Mouse (Mus musculus): ENCODE results near the gene Immp2l. TPM values are rescaled to one million over a fixed set of nuclear protein-coding genes. Genes with fewer than 3 reads are reported as not detected.

Immp2l gene
- polyA plus RNA-seq, 1 experiment from 2014 or later = 11.3 TPM

GRCm38 (mm10) chr12:41109011-41109410 lies 85.1 kb downstream of the Immp2l start:
- Histone ChIP-seq H3K4me2 (no peak overlapping the region), H3K27me3 (no peaks in the 10 kb centered on the region), H3K4me1 (replicated peaks) (no peaks in the 10 kb centered on the region), H3K9ac (replicated peaks) (no peak overlapping the region), H3K4me3 (replicated peaks) (no peak overlapping the region), H3K9me3 (no peaks in the 10 kb centered on the region), H3K27ac (no peak overlapping the region), H3K36me3 (no peaks in the 10 kb centered on the region)
- WGBS = 76% methylated on average over 2 of the region's 2 CpGs
- ATAC-seq (ENCODE audit: insufficient number of reproducible peaks, insufficient read depth, low FRiP score, low TSS enrichment, low read depth) = no peak

- ATAC-seq (ENCODE audit: insufficient number of reproducible peaks, insufficient read depth, low FRiP score, low TSS enrichment, low read depth) = no peak
- no peaks in the 10 kb centered on the region for H3K4me1 ChIP-seq (replicated peaks)
- H3K4me2 ChIP-seq = no peak overlapping the region
- no peaks in the 10 kb centered on the region for H3K9me3 ChIP-seq
- H3K27me3 ChIP-seq = no peaks in the 10 kb centered on the region
- no peak overlapping the region for H3K4me3 ChIP-seq (replicated peaks)
- H3K27ac ChIP-seq = no peak overlapping the region
- WGBS = 50% methylated on average over 1 of the region's 1 CpGs
- no peak overlapping the region for H3K9ac ChIP-seq (replicated peaks)
- no peaks in the 10 kb centered on the region for H3K36me3 ChIP-seq
These were observed 87.6 kb downstream of the Immp2l start for GRCm38 (mm10) chr12:41111456-41111855.

GRCm38 (mm10) chr12:41112137-41112536 lies 88.2 kb downstream of the Immp2l start:
- no peaks in the 10 kb centered on the region for H3K36me3 ChIP-seq
- H3K27me3 ChIP-seq = no peaks in the 10 kb centered on the region
- ATAC-seq (ENCODE audit: insufficient number of reproducible peaks, insufficient read depth, low FRiP score, low TSS enrichment, low read depth) = no peak
- no peak overlapping the region for H3K4me3 ChIP-seq (replicated peaks)
- H3K4me1 ChIP-seq (replicated peaks) = no peaks in the 10 kb centered on the region
- no peaks in the 10 kb centered on the region for H3K9me3 ChIP-seq
- no peak overlapping the region for H3K4me2 ChIP-seq
- no peak overlapping the region for H3K9ac ChIP-seq (replicated peaks)
- 74% methylated on average over 6 of the region's 6 CpGs for WGBS
- H3K27ac ChIP-seq = no peak overlapping the region

GRCm38 (mm10) chr12:41118358-41118757 lies 94.5 kb downstream of the Immp2l start:
- Histone ChIP-seq H3K4me3 (replicated peaks) (no peak overlapping the region), H3K4me1 (replicated peaks) (no peaks in the 10 kb centered on the region), H3K4me2 (no peak overlapping the region), H3K9me3 (no peaks in the 10 kb centered on the region), H3K27ac (no peak overlapping the region), H3K27me3 (no peaks in the 10 kb centered on the region), H3K9ac (replicated peaks) (no peak overlapping the region), H3K36me3 (no peaks in the 10 kb centered on the region)
- ATAC-seq (ENCODE audit: insufficient number of reproducible peaks, insufficient read depth, low FRiP score, low TSS enrichment, low read depth) = no peak

GRCm38 (mm10) chr12:41119657-41120056 lies 95.8 kb downstream of the Immp2l start:
- H3K4me2 ChIP-seq = no peak overlapping the region
- 74% methylated on average over 6 of the region's 6 CpGs for WGBS
- no peak for ATAC-seq (ENCODE audit: insufficient number of reproducible peaks, insufficient read depth, low FRiP score, low TSS enrichment, low read depth)
- H3K9ac ChIP-seq (replicated peaks) = no peak overlapping the region
- no peaks in the 10 kb centered on the region for H3K36me3 ChIP-seq
- no peak overlapping the region for H3K27ac ChIP-seq
- H3K27me3 ChIP-seq = no peaks in the 10 kb centered on the region
- H3K4me3 ChIP-seq (replicated peaks) = no peak overlapping the region
- no peaks in the 10 kb centered on the region for H3K9me3 ChIP-seq
- no peaks in the 10 kb centered on the region for H3K4me1 ChIP-seq (replicated peaks)

- no peaks in the 10 kb centered on the region for H3K9me3 ChIP-seq
- 82% methylated on average over 2 of the region's 2 CpGs for WGBS
- no peak for ATAC-seq (ENCODE audit: insufficient number of reproducible peaks, insufficient read depth, low FRiP score, low TSS enrichment, low read depth)
These were observed 99.3 kb downstream of the Immp2l start for GRCm38 (mm10) chr12:41123207-41123606.

GRCm38 (mm10) chr12:41134885-41135284 lies 111.0 kb downstream of the Immp2l start:
- Histone ChIP-seq H3K9ac (replicated peaks) (no peak overlapping the region), H3K4me3 (replicated peaks) (no peak overlapping the region), H3K27me3 (no peaks in the 10 kb centered on the region), H3K4me1 (replicated peaks) (no peaks in the 10 kb centered on the region), H3K9me3 (no peaks in the 10 kb centered on the region), H3K4me2 (no peak overlapping the region), H3K36me3 (no peaks in the 10 kb centered on the region), H3K27ac (no peak overlapping the region)
- 45% methylated on average over 3 of the region's 3 CpGs for WGBS
- no peak for ATAC-seq (ENCODE audit: insufficient number of reproducible peaks, insufficient read depth, low FRiP score, low TSS enrichment, low read depth)

More at GRCm38 (mm10) chr12:41123207-41123606, 99.3 kb downstream of the Immp2l start:
- Histone ChIP-seq H3K4me2 (no peak overlapping the region), H3K27ac (no peak overlapping the region), H3K36me3 (no peaks in the 10 kb centered on the region), H3K9ac (replicated peaks) (no peak overlapping the region), H3K4me1 (replicated peaks) (no peaks in the 10 kb centered on the region), H3K27me3 (no peaks in the 10 kb centered on the region), H3K4me3 (replicated peaks) (no peak overlapping the region)

GRCm38 (mm10) chr12:41159543-41159942 lies 135.7 kb downstream of the Immp2l start:
- no peak for ATAC-seq (ENCODE audit: insufficient number of reproducible peaks, insufficient read depth, low FRiP score, low TSS enrichment, low read depth)
- no peak overlapping the region for H3K4me2 ChIP-seq
- 67% methylated on average over 4 of the region's 4 CpGs for WGBS

GRCm38 (mm10) chr12:41167802-41168201 lies 143.9 kb downstream of the Immp2l start:
- H3K9me3 ChIP-seq = no peaks in the 10 kb centered on the region
- WGBS = 58% methylated on average over 4 of the region's 4 CpGs
- no peak overlapping the region for H3K4me2 ChIP-seq
- no peaks in the 10 kb centered on the region for H3K36me3 ChIP-seq
- no peaks in the 10 kb centered on the region for H3K27me3 ChIP-seq
- no peak for ATAC-seq (ENCODE audit: insufficient number of reproducible peaks, insufficient read depth, low FRiP score, low TSS enrichment, low read depth)
- H3K9ac ChIP-seq (replicated peaks) = no peak overlapping the region
- H3K4me3 ChIP-seq (replicated peaks) = no peak overlapping the region
- no peak overlapping the region for H3K27ac ChIP-seq
- no peaks in the 10 kb centered on the region for H3K4me1 ChIP-seq (replicated peaks)

More at GRCm38 (mm10) chr12:41159543-41159942, 135.7 kb downstream of the Immp2l start:
- H3K36me3 ChIP-seq = no peaks in the 10 kb centered on the region
- H3K27me3 ChIP-seq = no peaks in the 10 kb centered on the region
- no peaks in the 10 kb centered on the region for H3K4me1 ChIP-seq (replicated peaks)
- no peak overlapping the region for H3K9ac ChIP-seq (replicated peaks)
- no peak overlapping the region for H3K27ac ChIP-seq
- H3K4me3 ChIP-seq (replicated peaks) = no peak overlapping the region
- H3K9me3 ChIP-seq = no peaks in the 10 kb centered on the region

GRCm38 (mm10) chr12:41170051-41170450 lies 146.2 kb downstream of the Immp2l start:
- Histone ChIP-seq H3K4me2 (no peak overlapping the region), H3K4me1 (replicated peaks) (no peaks in the 10 kb centered on the region), H3K27ac (no peak overlapping the region), H3K9ac (replicated peaks) (no peak overlapping the region), H3K27me3 (no peaks in the 10 kb centered on the region), H3K4me3 (replicated peaks) (no peak overlapping the region), H3K9me3 (no peaks in the 10 kb centered on the region), H3K36me3 (no peaks in the 10 kb centered on the region)
- ATAC-seq (ENCODE audit: insufficient number of reproducible peaks, insufficient read depth, low FRiP score, low TSS enrichment, low read depth) = no peak
- WGBS = 85% methylated on average over 1 of the region's 1 CpGs

GRCm38 (mm10) chr12:41182856-41183255 lies 159.0 kb downstream of the Immp2l start:
- no peak overlapping the region for H3K9ac ChIP-seq (replicated peaks)
- no peaks in the 10 kb centered on the region for H3K4me1 ChIP-seq (replicated peaks)
- no peak overlapping the region for H3K4me3 ChIP-seq (replicated peaks)
- H3K9me3 ChIP-seq = no peaks in the 10 kb centered on the region
- ATAC-seq (ENCODE audit: insufficient number of reproducible peaks, insufficient read depth, low FRiP score, low TSS enrichment, low read depth) = no peak
- no peak overlapping the region for H3K4me2 ChIP-seq
- H3K36me3 ChIP-seq = no peaks in the 10 kb centered on the region
- no peaks in the 10 kb centered on the region for H3K27me3 ChIP-seq
- no peak overlapping the region for H3K27ac ChIP-seq

GRCm38 (mm10) chr12:41185060-41185459 lies 161.2 kb downstream of the Immp2l start:
- Histone ChIP-seq H3K27ac (no peak overlapping the region), H3K9me3 (no peaks in the 10 kb centered on the region), H3K4me1 (replicated peaks) (no peaks in the 10 kb centered on the region), H3K4me2 (no peak overlapping the region), H3K27me3 (no peaks in the 10 kb centered on the region), H3K36me3 (no peaks in the 10 kb centered on the region), H3K9ac (replicated peaks) (no peak overlapping the region), H3K4me3 (replicated peaks) (no peak overlapping the region)
- 83% methylated on average over 4 of the region's 4 CpGs for WGBS
- no peak for ATAC-seq (ENCODE audit: insufficient number of reproducible peaks, insufficient read depth, low FRiP score, low TSS enrichment, low read depth)

Measured in limb, embryonic 12.5 days (tissue).